Mouse (Mus musculus) forebrain, embryonic 14.5 days (tissue): ENCODE results near the gene Shroom1. TPM values are rescaled to one million over a fixed set of nuclear protein-coding genes. Genes with fewer than 3 reads are reported as not detected.

Experiments used
- ATAC-seq: fragments of 200-750 bp; cut with Nextera tagmentation; 2 replicates; pipeline ENCODE4 v1.8.0; 2017; ENCODE audit warnings: mild to moderate bottlenecking, moderate library complexity
- DNase-seq: peaks from one replicate; pipeline ENCODE4 v3.0.0-alpha.2; 2015; ENCODE audit warnings: low spot score
- H3K27ac ChIP-seq: fragments of 300-500 bp; sonication (generic); 2 replicates; pipeline ENCODE4 v1.5.1; 2014; ENCODE audit warnings: low read depth, mild to moderate bottlenecking, control low read depth, low read length, moderate library complexity
- H3K27me3 ChIP-seq: fragments of 300-500 bp; sonication (generic); replicated peaks from 2 replicates; pipeline ENCODE4 v1.6.1; 2014; ENCODE audit warnings: low read length, control low read depth, mixed read lengths; ENCODE audit not compliant: control insufficient read depth, insufficient read depth
- H3K36me3 ChIP-seq: fragments of 300-500 bp; sonication (generic); 2 replicates; pipeline ENCODE4 v1.6.1; 2014; ENCODE audit warnings: low read length, control low read depth; ENCODE audit not compliant: control insufficient read depth, insufficient read depth
- H3K4me1 ChIP-seq: fragments of 300-500 bp; sonication (generic); 2 replicates; pipeline ENCODE4 v1.6.1; 2014; ENCODE audit warnings: antibody characterized with exemption, low read length, control low read depth; ENCODE audit not compliant: control insufficient read depth, insufficient read depth
- H3K4me2 ChIP-seq: fragments of 300-500 bp; sonication (generic); 2 replicates; pipeline ENCODE4 v1.6.1; 2014; ENCODE audit warnings: mild to moderate bottlenecking, control low read depth, low read length
- H3K4me3 ChIP-seq: fragments of 300-500 bp; sonication (generic); 2 replicates; pipeline ENCODE4 v1.5.1; 2014; ENCODE audit warnings: low read depth, low read length, control low read depth
- H3K9ac ChIP-seq: fragments of 300-500 bp; sonication (generic); 2 replicates; pipeline ENCODE4 v1.6.1; 2014; ENCODE audit warnings: mild to moderate bottlenecking, low read length, control low read depth, moderate library complexity
- H3K9me3 ChIP-seq: fragments of 300-500 bp; sonication (generic); replicated peaks from 2 replicates; pipeline ENCODE4 v1.6.1; 2016; ENCODE audit warnings: low read length, control low read depth, mixed read lengths; ENCODE audit not compliant: control insufficient read depth
- WGBS: fragments of 180-500 bp; shearing (Covaris S2); extraction: QIAGEN DNeasy Blood & Tissue Kit; methylation state at CpG from one replicate; pipeline ENCODE4 v1.1.7; 2014; 5-methylcytosine and 5-hydroxymethylcytosine counted together
- polyA plus RNA-seq: library from polyadenylated mRNA; unstranded; fragments of >200 nt; fragmentation: Nextera tagmentation; extraction: Ambion mirVana; gene quantifications from 2 replicates; pipeline ENCODE4 v1.2.1, GENCODE M21; 2014

The Shroom1 gene
- polyA plus RNA-seq, 1 experiment from 2014 or later = 1.5 TPM

DNA sequence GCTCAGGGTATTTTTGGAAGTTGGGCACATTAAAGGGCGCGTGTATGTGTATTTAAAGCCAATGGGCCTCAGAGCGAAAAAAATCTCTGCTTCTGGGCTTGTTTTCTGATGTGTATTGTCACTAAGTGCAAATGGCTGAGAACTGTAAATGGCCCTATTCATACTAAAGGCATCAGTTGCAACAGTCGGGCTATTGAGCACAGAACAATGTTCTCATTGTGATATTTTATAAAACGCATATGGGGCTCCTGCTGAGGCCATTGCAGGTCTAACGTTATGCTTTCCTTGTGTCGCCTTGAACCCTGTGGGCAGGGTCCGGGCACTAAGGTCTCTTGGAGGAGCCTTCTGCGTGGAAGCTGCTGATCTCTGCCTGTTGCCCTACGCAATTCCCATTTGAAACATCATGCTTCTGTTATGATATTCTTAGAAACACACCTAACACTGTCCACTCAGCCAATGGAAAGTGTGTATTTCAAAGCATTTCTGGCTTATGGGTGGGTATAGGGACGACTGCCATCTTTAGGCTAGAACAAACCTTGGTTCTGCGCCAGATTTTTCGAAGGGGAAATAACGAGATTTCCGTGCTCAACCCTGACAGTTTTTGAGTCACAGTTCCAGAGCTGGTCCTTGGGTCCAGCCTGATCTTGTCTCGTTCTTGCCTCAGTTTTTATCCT, 12.4 kb downstream of the Shroom1 start:
- Histone ChIP-seq H3K9me3 (no peaks in the 10 kb centered on the region), H3K4me1 (peaks cover 10% of the 10 kb centered on the region), H3K27ac (no peak overlapping the region), H3K9ac (no peak overlapping the region), H3K4me2 (peak overlapping the region; percentile 48), H3K27me3 (peaks cover 23% of the 10 kb centered on the region), H3K36me3 (no peaks in the 10 kb centered on the region), H3K4me3 (0 out of 2 replicates have a peak overlapping the region, but pooled peaks have one; percentile 10)
- 23% methylated on average over 16 of the region's 16 CpGs for WGBS
- peak; percentile 18; the same call in 1 of the 2 replicates for ATAC-seq
- DNase-seq = no peak

DNA sequence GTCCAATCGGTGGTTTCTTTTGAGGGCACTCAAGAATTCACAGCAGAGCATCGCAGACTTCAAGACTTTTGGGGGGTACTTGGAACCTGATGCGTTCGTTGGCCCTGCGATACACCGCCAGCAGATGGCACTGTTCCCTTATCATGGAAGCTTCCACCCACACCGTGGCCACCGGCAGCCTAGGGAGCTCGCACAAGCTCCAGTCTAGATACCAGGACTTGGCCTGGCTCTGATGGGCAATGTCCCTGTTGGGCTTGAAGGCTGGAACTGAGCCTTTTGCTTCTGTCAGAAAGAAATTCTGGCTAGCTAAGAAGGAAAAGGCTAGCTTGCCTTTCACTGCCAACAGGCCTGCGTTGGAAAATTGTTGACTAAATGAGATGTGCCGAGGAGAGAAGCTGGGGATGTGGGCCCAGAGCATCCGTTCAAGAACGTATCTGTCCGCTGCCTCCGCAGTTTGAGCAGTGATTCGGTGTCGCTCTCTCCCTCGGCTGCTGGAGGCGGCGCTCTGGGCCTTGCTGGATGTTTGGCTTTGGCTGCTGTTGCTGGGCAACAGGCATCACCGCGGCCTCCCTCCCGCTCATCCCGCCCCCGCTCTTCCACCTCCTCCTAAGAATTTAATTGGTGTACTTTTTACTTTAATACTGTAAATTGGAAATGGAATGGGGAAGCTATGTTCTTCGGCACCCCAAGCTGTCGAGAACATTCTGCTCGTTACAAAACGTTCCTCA, 13.1 kb downstream of the Shroom1 start, which contains the start of gene Gm9837:
Gene Gm9837 (minus strand): TSS at position 512 of the 728 bp plus-strand sequence.
- peak within 1 kb of the TSS; percentile 48 for H3K4me2 ChIP-seq
- ATAC-seq (peak; percentile 89), DNase-seq (peak; percentile 96)
- no peaks in the 10 kb centered on the region for H3K9me3 ChIP-seq
- H3K27me3 ChIP-seq = peaks cover 16% of the 10 kb centered on the region
- WGBS = 1% methylated on average over 29 of the region's 29 CpGs
- peak within 1 kb of the TSS; percentile 10 for H3K4me3 ChIP-seq
- peaks cover 17% of the 10 kb centered on the region for H3K4me1 ChIP-seq
- peak within 1 kb of the TSS; percentile 2; the same call in 1 of the 2 replicates for H3K27ac ChIP-seq
- no peaks in the 10 kb centered on the region for H3K36me3 ChIP-seq
- H3K9ac ChIP-seq = peak within 1 kb of the TSS; percentile 44; the same call in 1 of the 2 replicates

DNA sequence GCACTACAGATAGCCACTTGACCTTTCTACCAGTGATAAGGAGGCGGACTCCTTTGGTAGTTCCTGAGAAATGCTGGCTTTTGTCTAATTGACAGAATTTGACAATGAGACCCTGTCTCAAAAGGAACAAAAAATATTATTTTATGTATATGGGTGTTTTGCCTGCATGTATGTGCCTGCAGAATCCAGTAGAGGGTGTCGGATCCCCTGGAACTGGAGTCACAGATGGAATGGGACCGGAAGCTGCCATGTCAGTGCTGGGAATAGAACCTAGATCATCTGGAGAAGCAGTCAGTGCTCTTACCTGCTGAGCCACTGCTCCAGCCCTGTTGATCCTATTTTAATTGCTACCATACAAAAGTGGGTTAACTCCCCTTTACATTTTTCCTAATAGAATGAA, 15.7 kb downstream of the Shroom1 start:
- Histone ChIP-seq H3K4me3 (no peak overlapping the region), H3K27ac (no peak overlapping the region), H3K27me3 (peaks cover under 1% of the 10 kb centered on the region), H3K9ac (no peak overlapping the region), H3K4me2 (no peak overlapping the region), H3K36me3 (no peaks in the 10 kb centered on the region), H3K4me1 (peaks cover 15% of the 10 kb centered on the region), H3K9me3 (no peaks in the 10 kb centered on the region)
- WGBS = 81% methylated on average over 3 of the region's 3 CpGs
- ATAC-seq (no peak), DNase-seq (no peak)

DNA sequence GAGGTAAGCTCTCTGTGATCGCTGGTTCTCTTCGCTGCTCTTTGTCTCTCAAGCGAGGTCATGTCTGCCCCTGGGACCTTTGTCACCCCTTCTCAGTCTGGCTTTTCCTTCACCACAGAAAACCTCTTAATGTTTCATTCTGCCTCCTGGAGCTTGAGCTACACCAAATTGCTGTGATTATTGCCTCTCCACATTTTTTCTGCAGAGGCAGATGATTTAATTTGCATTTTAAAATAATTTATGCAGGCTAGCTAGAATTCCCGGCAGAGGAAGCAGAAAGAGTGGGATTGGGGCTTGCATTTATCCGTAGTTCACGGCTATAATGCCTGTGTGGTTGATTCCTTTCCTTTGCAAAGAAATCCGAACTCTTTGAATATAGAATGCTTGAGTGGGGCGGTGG, 18.6 kb downstream of the Shroom1 start:
- H3K4me3 ChIP-seq = no peak overlapping the region
- 18% methylated on average over 8 of the region's 8 CpGs for WGBS
- H3K27me3 ChIP-seq = peaks cover 28% of the 10 kb centered on the region
- ATAC-seq = 0 out of 2 replicates have a peak, but pooled peaks have one; percentile 40
- DNase-seq = peak; percentile 73
- H3K4me1 ChIP-seq = peaks cover 16% of the 10 kb centered on the region
- 0 out of 2 replicates have a peak, but pooled peaks cover 2% of the 10 kb centered on the region for H3K9me3 ChIP-seq
- no peaks in the 10 kb centered on the region for H3K36me3 ChIP-seq
- H3K27ac ChIP-seq = peak overlapping the region; percentile 78; the same call in 1 of the 2 replicates
- H3K9ac ChIP-seq = no peak overlapping the region; the same call in 1 of the 2 replicates
- peak overlapping the region; percentile 33 for H3K4me2 ChIP-seq

DNA sequence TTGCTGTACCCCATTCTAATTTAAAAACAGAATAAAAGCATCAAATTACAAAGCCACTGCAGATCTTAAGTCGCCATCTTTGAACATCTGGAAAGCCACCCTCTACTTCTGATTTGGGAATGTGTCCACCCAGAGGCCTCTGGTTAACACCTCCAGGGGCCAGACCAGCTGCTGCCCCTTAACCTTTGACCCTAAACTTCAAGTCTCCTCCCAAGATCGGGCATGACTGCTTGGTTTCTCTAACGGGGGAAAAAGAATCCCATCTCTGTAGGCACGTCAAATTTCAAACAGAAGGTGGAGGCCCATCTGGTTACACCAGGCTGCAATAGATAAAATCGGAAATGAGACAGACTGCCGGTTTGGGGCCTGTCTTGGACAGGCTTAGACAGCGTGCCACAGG, 20.8 kb downstream of the Shroom1 start:
- peaks cover 14% of the 10 kb centered on the region; the same call in 1 of the 2 replicates for H3K4me1 ChIP-seq
- H3K9ac ChIP-seq = no peak overlapping the region
- H3K27ac ChIP-seq = no peak overlapping the region
- no peak overlapping the region for H3K4me3 ChIP-seq
- 58% methylated on average over 7 of the region's 7 CpGs for WGBS
- H3K9me3 ChIP-seq = 0 out of 2 replicates have a peak, but pooled peaks cover 2% of the 10 kb centered on the region
- no peaks in the 10 kb centered on the region for H3K36me3 ChIP-seq
- ATAC-seq (no peak), DNase-seq (no peak)
- peaks cover 36% of the 10 kb centered on the region for H3K27me3 ChIP-seq
- H3K4me2 ChIP-seq = no peak overlapping the region

DNA sequence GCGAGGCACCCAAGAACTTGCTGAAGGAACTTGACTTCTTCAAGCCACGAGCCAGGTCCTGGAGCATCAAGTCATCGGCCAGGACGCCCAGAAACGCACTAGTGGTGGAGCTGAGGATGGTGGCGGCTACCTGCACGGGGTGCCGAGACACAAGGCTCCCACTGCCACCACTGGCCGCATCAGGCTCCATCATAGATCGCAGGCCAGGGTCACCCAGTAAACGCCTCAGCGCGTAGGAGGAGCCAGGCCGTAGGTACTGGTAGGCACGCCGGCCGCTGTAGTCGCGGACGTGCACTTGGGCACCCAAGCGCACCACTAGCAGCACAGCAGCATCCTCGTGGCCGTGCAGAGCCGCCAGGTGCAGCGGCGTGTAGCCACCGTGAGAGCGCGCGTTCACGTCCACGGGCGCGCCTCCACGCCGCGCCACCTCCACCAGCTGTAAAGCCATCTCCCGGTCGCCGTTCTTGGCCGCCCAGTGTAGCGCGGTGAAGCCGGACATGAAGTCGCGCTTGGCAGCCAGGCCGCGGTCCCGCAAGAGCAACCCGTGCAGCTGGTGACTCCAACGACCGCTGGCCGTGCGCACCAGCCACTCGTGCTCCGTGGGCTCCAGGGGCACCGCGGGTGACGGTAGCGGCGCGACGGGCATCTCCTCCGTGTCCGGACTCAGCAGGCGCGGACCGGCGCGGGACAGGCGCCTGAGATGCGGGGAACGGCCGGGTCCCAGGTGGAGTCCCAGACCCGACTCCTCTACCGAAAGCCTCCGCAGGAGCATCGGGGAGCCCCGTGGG, 21.6 kb downstream of the Shroom1 start:
- H3K4me1 ChIP-seq = peaks cover 14% of the 10 kb centered on the region; the same call in 1 of the 2 replicates
- H3K27ac ChIP-seq = no peak overlapping the region
- peaks cover 36% of the 10 kb centered on the region for H3K27me3 ChIP-seq
- H3K4me3 ChIP-seq = peak overlapping the region; percentile 39
- H3K36me3 ChIP-seq = no peaks in the 10 kb centered on the region
- ATAC-seq = 0 out of 2 replicates have a peak, but pooled peaks have one; percentile 10
- peak; percentile 17 for DNase-seq
- H3K4me2 ChIP-seq = peak overlapping the region; percentile 62
- 5% methylated on average over 79 of the region's 79 CpGs for WGBS
- 0 out of 2 replicates have a peak, but pooled peaks cover 2% of the 10 kb centered on the region for H3K9me3 ChIP-seq
- peak overlapping the region; percentile 55 for H3K9ac ChIP-seq

DNA sequence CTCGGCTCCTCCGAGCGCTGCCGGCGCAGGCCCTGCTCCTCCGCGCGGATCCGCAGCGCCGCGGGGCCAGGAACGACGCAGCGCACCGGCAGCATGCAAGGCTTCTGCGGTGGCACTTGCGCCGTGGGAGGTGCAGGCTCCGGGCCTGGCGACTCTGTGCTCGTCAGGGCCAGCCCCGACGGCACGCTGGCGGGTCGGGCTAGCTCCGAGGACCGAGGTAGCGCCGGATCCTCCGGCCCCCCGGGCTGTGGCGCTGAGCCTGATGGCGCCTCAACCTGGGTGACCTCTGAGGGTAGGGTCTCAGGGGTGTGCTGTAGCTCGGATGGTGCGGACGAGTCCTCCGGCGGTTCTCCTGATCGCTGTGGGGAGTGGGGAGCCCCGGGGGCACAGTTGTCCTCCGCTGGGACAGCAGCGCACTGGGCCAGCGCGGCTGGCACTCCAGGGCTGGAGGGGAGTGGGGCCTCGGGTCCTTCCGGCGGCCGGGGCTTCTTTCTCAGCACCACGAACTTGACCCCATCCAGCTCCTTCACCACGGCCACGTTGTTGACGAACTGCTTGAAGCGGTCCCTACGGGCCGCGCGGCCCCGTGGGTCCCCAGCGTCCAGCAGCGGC, 22.3 kb downstream of the Shroom1 start:
- Histone ChIP-seq H3K4me3 (peak overlapping the region; percentile 39), H3K4me1 (peaks cover 14% of the 10 kb centered on the region; the same call in 1 of the 2 replicates), H3K27me3 (peaks cover 36% of the 10 kb centered on the region), H3K9me3 (0 out of 2 replicates have a peak, but pooled peaks cover 2% of the 10 kb centered on the region), H3K36me3 (no peaks in the 10 kb centered on the region), H3K27ac (0 out of 2 replicates have a peak overlapping the region, but pooled peaks have one; percentile 21), H3K4me2 (peak overlapping the region; percentile 62), H3K9ac (peak overlapping the region; percentile 55)
- ATAC-seq (peak; percentile 46; the same call in 1 of the 2 replicates), DNase-seq (peak; percentile 23)
- 1% methylated on average over 61 of the region's 62 CpGs for WGBS
